Mouse (Mus musculus) c-Kit-positive CD71-positive TER-119-negative erythroid progenitor cells, embryonic 14.5 days (primary cell): ENCODE measurements around the gene Fam204a.

Experiments used
- DNase-seq: peaks from one replicate; pipeline ENCODE4 v3.0.0-alpha.2; 2013; ENCODE audit warnings: low read depth

Fam204a gene

GRCm38 (mm10) chr19:60225899-60226844, at the start of gene Fam204a:
Gene Fam204a, minus strand, starts transcription at chr19:60226701.
- peak; percentile 86 for DNase-seq

GRCm38 (mm10) chr19:60265789-60266188, 39.3 kb upstream of the Fam204a start:
- DNase-seq: no peak

- DNase-seq: no peak
Measured at GRCm38 (mm10) chr19:60260689-60261088, 34.2 kb upstream of the Fam204a start.

- DNase-seq: no peak
Measured at GRCm38 (mm10) chr19:60252021-60252420, 25.5 kb upstream of the Fam204a start.

- DNase-seq: no peak
Measured at GRCm38 (mm10) chr19:60251197-60251596, 24.7 kb upstream of the Fam204a start.

GRCm38 (mm10) chr19:60245250-60245649, 18.7 kb upstream of the Fam204a start:
- DNase-seq: no peak

- DNase-seq: no peak
Measured at GRCm38 (mm10) chr19:60242620-60243019, 16.1 kb upstream of the Fam204a start.

- no peak for DNase-seq
Measured at GRCm38 (mm10) chr19:60241916-60242602, 15.6 kb upstream of the Fam204a start.

- DNase-seq: no peak
Measured at GRCm38 (mm10) chr19:60231542-60231941, 5.0 kb upstream of the Fam204a start.

- no peak for DNase-seq
Measured at GRCm38 (mm10) chr19:60226845-60227235, 339 bp upstream of the Fam204a start.

- no peak for DNase-seq
Measured at GRCm38 (mm10) chr19:60219395-60219794, 7.1 kb downstream of the Fam204a start.

GRCm38 (mm10) chr19:60217985-60218384, 8.5 kb downstream of the Fam204a start:
- no peak for DNase-seq

- no peak for DNase-seq
Measured at GRCm38 (mm10) chr19:60208173-60208572, 18.3 kb downstream of the Fam204a start.

GRCm38 (mm10) chr19:60204176-60204575, 22.3 kb downstream of the Fam204a start:
- DNase-seq: no peak

- no peak for DNase-seq
Measured at GRCm38 (mm10) chr19:60200294-60200693, 26.2 kb downstream of the Fam204a start.

GRCm38 (mm10) chr19:60199152-60199551, 27.3 kb downstream of the Fam204a start:
- no peak for DNase-seq

- no peak for DNase-seq
Measured at GRCm38 (mm10) chr19:60192790-60193189, 33.7 kb downstream of the Fam204a start.

GRCm38 (mm10) chr19:60189206-60189605, 37.3 kb downstream of the Fam204a start:
- DNase-seq: no peak

GRCm38 (mm10) chr19:60182901-60183300, 43.6 kb downstream of the Fam204a start:
- DNase-seq: no peak

- no peak for DNase-seq
Measured at GRCm38 (mm10) chr19:60182171-60182570, 44.3 kb downstream of the Fam204a start.

- no peak for DNase-seq
Measured at GRCm38 (mm10) chr19:60178771-60179563, 47.5 kb downstream of the Fam204a start.

- no peak for DNase-seq
Measured at GRCm38 (mm10) chr19:60165417-60165816, 61.1 kb downstream of the Fam204a start.
